Mouse (Mus musculus) heart, embryonic 13.5 days (tissue): ENCODE measurements around the gene Vasp. TPM values are rescaled to one million over a fixed set of nuclear protein-coding genes. Genes with fewer than 3 reads are reported as not detected.

Experiments used
- ATAC-seq: fragments of 200-750 bp; cut with Nextera tagmentation; 2 replicates; pipeline ENCODE4 v1.8.0; 2017; ENCODE audit warnings: moderate TSS enrichment; ENCODE audit not compliant: insufficient number of reproducible peaks, low FRiP score, low TSS enrichment; ENCODE audit errors: extremely low read depth
- H3K27ac ChIP-seq: fragments of 300-500 bp; sonication (generic); replicated peaks from 2 replicates; pipeline ENCODE4 v1.5.1; 2015; ENCODE audit warnings: moderate library complexity, mild to moderate bottlenecking, inconsistent platforms
- H3K27me3 ChIP-seq: fragments of 300-500 bp; sonication (generic); replicated peaks from 2 replicates; pipeline ENCODE4 v1.6.1; 2015; ENCODE audit warnings: mild to moderate bottlenecking, inconsistent platforms
- H3K36me3 ChIP-seq: fragments of 300-500 bp; sonication (generic); 2 replicates; pipeline ENCODE4 v1.6.1; 2015; ENCODE audit warnings: mild to moderate bottlenecking, inconsistent platforms
- H3K4me1 ChIP-seq: fragments of 300-500 bp; sonication (generic); 2 replicates; pipeline ENCODE4 v1.6.1; 2015; ENCODE audit warnings: inconsistent platforms
- H3K4me2 ChIP-seq: fragments of 300-500 bp; sonication (generic); 2 replicates; pipeline ENCODE4 v1.6.1; 2015; ENCODE audit warnings: inconsistent platforms, mild to moderate bottlenecking, moderate library complexity
- H3K4me3 ChIP-seq: fragments of 300-500 bp; sonication (generic); 2 replicates; pipeline ENCODE4 v1.5.1; 2015; ENCODE audit warnings: moderate library complexity, mild to moderate bottlenecking, inconsistent platforms
- H3K9ac ChIP-seq: fragments of 300-500 bp; sonication (generic); 2 replicates; pipeline ENCODE4 v1.6.1; 2015; ENCODE audit warnings: inconsistent platforms, mild to moderate bottlenecking, moderate library complexity
- H3K9me3 ChIP-seq: fragments of 300-500 bp; sonication (generic); 2 replicates; pipeline ENCODE4 v1.6.1; 2016; ENCODE audit warnings: inconsistent platforms
- WGBS: fragments of 180-500 bp; shearing (Covaris S2); methylation state at CpG from one replicate; pipeline ENCODE4 v1.1.7; 2015; ENCODE audit warnings: mixed read lengths; 5-methylcytosine and 5-hydroxymethylcytosine counted together
- polyA plus RNA-seq: library from polyadenylated mRNA; unstranded; fragments of >200 nt; fragmentation: Nextera tagmentation; extraction: Ambion mirVana; gene quantifications from 2 replicates; pipeline ENCODE4 v1.2.1, GENCODE M21; 2015

Vasp gene
- polyA plus RNA-seq, 1 experiment from 2014 or later: 81.2 TPM

- Histone ChIP-seq H3K9me3 (no peaks in the 10 kb centered on the region), H3K9ac (peak overlapping the region; percentile 55), H3K27ac (no peak overlapping the region), H3K4me2 (peak overlapping the region; percentile 65; the same call in 1 of the 2 replicates), H3K36me3 (no peaks in the 10 kb centered on the region), H3K4me1 (peaks cover 36% of the 10 kb centered on the region), H3K27me3 (peaks cover 61% of the 10 kb centered on the region), H3K4me3 (peak overlapping the region; percentile 53; the same call in 1 of the 2 replicates)
- WGBS: 43% methylated on average over 13 of the region's 13 CpGs
- ATAC-seq: no peak
These were observed 30.8 kb upstream of the Vasp start for GRCm38 (mm10) chr7:19302264-19303045.

DNA sequence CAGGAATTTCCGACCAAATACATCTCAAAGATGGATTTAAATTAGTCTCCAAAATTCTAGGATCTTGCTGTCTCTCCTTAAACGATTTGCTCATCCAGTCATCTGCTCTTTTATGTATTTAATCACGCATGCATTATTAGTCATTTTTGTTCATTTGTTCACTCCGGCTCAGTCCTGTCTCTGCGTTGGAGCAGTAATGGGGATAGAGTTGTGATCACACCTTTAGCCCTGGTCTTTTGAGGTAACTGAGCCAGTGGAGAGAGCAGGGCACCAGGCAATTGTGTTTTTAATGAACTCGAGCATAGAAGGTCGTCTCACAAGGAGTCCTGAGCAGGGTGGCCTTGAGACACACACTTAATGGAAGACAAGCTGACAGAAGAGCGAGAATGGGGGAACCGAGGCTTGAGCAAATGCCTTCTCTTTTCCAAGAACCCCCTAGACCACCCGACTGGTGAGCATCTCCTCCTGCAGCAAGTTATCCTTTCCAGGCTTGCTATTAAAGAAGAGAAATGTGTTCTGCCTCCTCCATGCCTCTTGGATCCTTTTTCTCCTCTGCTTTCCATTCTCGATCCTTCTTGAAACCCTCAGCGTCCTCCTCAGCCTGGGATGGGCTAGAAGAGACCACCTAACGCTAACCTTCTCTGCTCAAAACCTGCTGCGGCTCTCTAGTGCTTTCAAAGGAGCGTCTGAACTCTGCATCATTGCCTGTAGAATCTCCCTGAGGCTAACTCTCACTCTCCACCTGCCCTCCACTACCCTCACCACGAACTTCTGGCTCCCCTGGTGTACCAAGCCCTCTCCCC, 30.0 kb upstream of the Vasp start:
- H3K4me3 ChIP-seq: peak overlapping the region; percentile 53
- peaks cover 35% of the 10 kb centered on the region for H3K4me1 ChIP-seq
- no peaks in the 10 kb centered on the region for H3K9me3 ChIP-seq
- peak overlapping the region; percentile 65 for H3K4me2 ChIP-seq
- H3K27ac ChIP-seq: no peak overlapping the region
- no peak for ATAC-seq
- no peaks in the 10 kb centered on the region for H3K36me3 ChIP-seq
- WGBS: 13% methylated on average over 16 of the region's 16 CpGs
- H3K9ac ChIP-seq: peak overlapping the region; percentile 55
- peaks cover 54% of the 10 kb centered on the region for H3K27me3 ChIP-seq

GRCm38 (mm10) chr7:19300501-19301421, 29.1 kb upstream of the Vasp start:
- 0 out of 2 replicates have a peak, but pooled peaks have one; percentile 49 for ATAC-seq

DNA sequence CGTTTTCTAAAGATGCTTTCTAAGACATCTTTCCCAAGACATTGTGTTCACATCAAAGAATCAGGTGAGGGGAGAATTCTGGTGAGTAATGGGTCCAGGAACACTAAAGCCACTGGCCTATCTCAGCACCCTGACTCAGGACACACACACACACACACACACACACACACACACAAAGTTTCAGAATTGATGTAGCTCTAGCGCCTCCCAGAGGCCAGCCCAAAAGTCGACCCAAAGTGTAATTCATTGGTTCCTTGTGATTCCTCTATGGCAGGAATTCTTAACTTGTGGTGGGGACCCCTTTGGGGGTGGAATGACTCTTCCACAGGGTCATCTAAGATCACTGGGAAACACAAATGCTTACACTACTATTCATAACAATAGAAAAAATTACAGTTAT, 27.6 kb upstream of the Vasp start:
- 16% methylated on average over 3 of the region's 3 CpGs for WGBS
- H3K4me3 ChIP-seq: no peak overlapping the region
- peaks cover 25% of the 10 kb centered on the region for H3K4me1 ChIP-seq
- no peak overlapping the region for H3K4me2 ChIP-seq
- H3K27ac ChIP-seq: no peak overlapping the region
- no peak for ATAC-seq
- H3K27me3 ChIP-seq: peaks cover 29% of the 10 kb centered on the region
- H3K9ac ChIP-seq: no peak overlapping the region
- H3K9me3 ChIP-seq: no peaks in the 10 kb centered on the region
- H3K36me3 ChIP-seq: no peaks in the 10 kb centered on the region

More at GRCm38 (mm10) chr7:19300501-19301421, 29.1 kb upstream of the Vasp start:
- Histone ChIP-seq H3K4me2 (peak overlapping the region; percentile 65), H3K27me3 (peaks cover 44% of the 10 kb centered on the region), H3K9ac (peak overlapping the region; percentile 55), H3K4me1 (peaks cover 35% of the 10 kb centered on the region), H3K27ac (no peak overlapping the region; the same call in 1 of the 2 replicates), H3K4me3 (peak overlapping the region; percentile 53), H3K36me3 (no peaks in the 10 kb centered on the region), H3K9me3 (no peaks in the 10 kb centered on the region)
- under 1% methylated on average over 29 of the region's 29 CpGs for WGBS

DNA sequence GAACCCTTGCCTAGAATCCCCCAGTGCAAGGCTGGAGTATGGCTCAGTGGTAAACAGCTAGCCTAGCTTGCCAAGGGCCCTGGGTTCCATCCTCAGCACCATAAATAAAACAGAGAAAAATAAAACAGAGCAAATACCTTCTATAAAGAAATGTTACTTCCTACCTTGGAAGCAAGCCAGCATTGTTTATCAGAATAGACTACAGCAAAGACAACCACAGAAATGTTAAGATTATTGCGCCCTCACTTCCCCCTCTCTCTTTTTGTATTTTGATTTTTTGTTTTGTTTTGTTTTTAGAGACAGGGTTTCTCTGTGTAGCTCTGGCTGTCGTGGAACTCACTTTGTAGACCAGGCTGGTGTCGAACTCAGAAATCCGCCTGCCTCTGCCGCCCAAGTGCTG, 26.2 kb upstream of the Vasp start:
- no peak overlapping the region for H3K27ac ChIP-seq
- no peak overlapping the region for H3K9ac ChIP-seq
- WGBS: 80% methylated on average over 5 of the region's 5 CpGs
- no peak for ATAC-seq
- no peak overlapping the region for H3K4me3 ChIP-seq
- peaks cover 15% of the 10 kb centered on the region for H3K27me3 ChIP-seq
- peaks cover 17% of the 10 kb centered on the region for H3K4me1 ChIP-seq
- no peak overlapping the region for H3K4me2 ChIP-seq
- H3K9me3 ChIP-seq: no peaks in the 10 kb centered on the region
- no peaks in the 10 kb centered on the region for H3K36me3 ChIP-seq

GRCm38 (mm10) chr7:19297034-19297433, 25.4 kb upstream of the Vasp start:
- Histone ChIP-seq H3K4me2 (no peak overlapping the region), H3K9me3 (no peaks in the 10 kb centered on the region), H3K36me3 (no peaks in the 10 kb centered on the region), H3K27me3 (peaks cover 7% of the 10 kb centered on the region), H3K9ac (no peak overlapping the region), H3K4me3 (no peak overlapping the region), H3K4me1 (peaks cover 16% of the 10 kb centered on the region), H3K27ac (no peak overlapping the region)
- WGBS: 83% methylated on average over 6 of the region's 6 CpGs
- ATAC-seq: no peak

- WGBS: 15% methylated on average over 22 of the region's 22 CpGs
- ATAC-seq: peak; percentile 34; the same call in 1 of the 2 replicates
- no peaks in the 10 kb centered on the region for H3K36me3 ChIP-seq
- H3K4me3 ChIP-seq: peak overlapping the region; percentile 43
- no peaks in the 10 kb centered on the region for H3K9me3 ChIP-seq
- H3K4me2 ChIP-seq: peak overlapping the region; percentile 68
- no peaks in the 10 kb centered on the region for H3K27me3 ChIP-seq
- H3K27ac ChIP-seq: no peak overlapping the region
- peak overlapping the region; percentile 72 for H3K9ac ChIP-seq
- peaks cover 20% of the 10 kb centered on the region for H3K4me1 ChIP-seq
These were observed 24.0 kb upstream of the Vasp start for GRCm38 (mm10) chr7:19295503-19296185.

- peak overlapping the region; percentile 84 for H3K9ac ChIP-seq
- H3K27me3 ChIP-seq: peaks cover 6% of the 10 kb centered on the region
- H3K4me1 ChIP-seq: peaks cover 23% of the 10 kb centered on the region
- peak overlapping the region; percentile 69 for H3K4me3 ChIP-seq
- H3K27ac ChIP-seq: peak overlapping the region; percentile 86
- H3K36me3 ChIP-seq: no peaks in the 10 kb centered on the region
- peak overlapping the region; percentile 90 for H3K4me2 ChIP-seq
- ATAC-seq: peak; percentile 65; the same call in 1 of the 2 replicates
- no peaks in the 10 kb centered on the region for H3K9me3 ChIP-seq
- WGBS: under 1% methylated on average over 20 of the region's 20 CpGs
These were observed 19.5 kb upstream of the Vasp start for GRCm38 (mm10) chr7:19290969-19291596.

DNA sequence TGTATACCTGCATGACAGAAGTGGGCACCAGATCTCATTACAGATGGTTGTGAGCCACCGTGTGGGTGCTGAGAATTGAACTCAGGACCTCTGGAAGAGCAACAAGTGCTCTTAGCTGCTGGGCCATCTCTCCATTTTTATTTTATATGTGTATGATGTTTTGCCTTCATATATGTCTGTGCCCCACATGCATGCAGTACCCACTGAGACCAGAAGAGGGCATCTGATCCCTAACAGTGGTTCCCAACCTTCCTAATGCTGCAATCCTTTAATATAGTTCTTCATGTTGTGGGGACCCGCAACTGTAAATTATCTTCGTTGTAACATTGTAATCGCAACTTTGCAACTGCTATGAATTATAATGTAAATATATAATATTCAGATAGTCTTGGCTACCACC, 13.1 kb upstream of the Vasp start:
- Histone ChIP-seq H3K4me2 (no peak overlapping the region), H3K4me1 (peaks cover 10% of the 10 kb centered on the region), H3K27me3 (peaks cover 56% of the 10 kb centered on the region), H3K27ac (no peak overlapping the region), H3K4me3 (no peak overlapping the region), H3K9ac (no peak overlapping the region), H3K9me3 (no peaks in the 10 kb centered on the region), H3K36me3 (no peaks in the 10 kb centered on the region)
- WGBS: 19% methylated on average over 4 of the region's 4 CpGs
- ATAC-seq: no peak

- H3K27ac ChIP-seq: no peak overlapping the region
- no peak for ATAC-seq
- H3K9me3 ChIP-seq: no peaks in the 10 kb centered on the region
- H3K4me1 ChIP-seq: peaks cover 18% of the 10 kb centered on the region
- H3K4me2 ChIP-seq: peak overlapping the region; percentile 96
- peaks cover 69% of the 10 kb centered on the region for H3K27me3 ChIP-seq
- H3K4me3 ChIP-seq: peak overlapping the region; percentile 63
- H3K9ac ChIP-seq: no peak overlapping the region
- WGBS: 31% methylated on average over 14 of the region's 14 CpGs
- no peaks in the 10 kb centered on the region for H3K36me3 ChIP-seq
These were observed 11.8 kb upstream of the Vasp start for GRCm38 (mm10) chr7:19283406-19283804.
